Mouse (Mus musculus) small intestine, adult 2 months (tissue): ENCODE measurements around the gene Cyp2c40.
"Not testable (repeated sequence)": the region's sequence is repeated elsewhere in the genome, so short reads cannot be mapped to it uniquely, and the experiment has no call there.

Experiments
- CTCF ChIP-seq: fragments of 200-500 bp; IDR thresholded peaks from 2 replicates; pipeline ENCODE4 v1.5.1; 2012; ENCODE audit warnings: low read depth, mild to moderate bottlenecking, control low read depth, inconsistent platforms, low read length, moderate library complexity, mixed read lengths; ENCODE audit not compliant: insufficient replicate concordance, insufficient read length; ENCODE audit errors: extremely low read depth
- POLR2A ChIP-seq: fragments of 200-500 bp; IDR thresholded peaks from 2 replicates; pipeline ENCODE4 v1.6.1; 2012; ENCODE audit warnings: low read depth, mild to moderate bottlenecking, control low read depth, inconsistent platforms, low read length, moderate library complexity

DNA sequence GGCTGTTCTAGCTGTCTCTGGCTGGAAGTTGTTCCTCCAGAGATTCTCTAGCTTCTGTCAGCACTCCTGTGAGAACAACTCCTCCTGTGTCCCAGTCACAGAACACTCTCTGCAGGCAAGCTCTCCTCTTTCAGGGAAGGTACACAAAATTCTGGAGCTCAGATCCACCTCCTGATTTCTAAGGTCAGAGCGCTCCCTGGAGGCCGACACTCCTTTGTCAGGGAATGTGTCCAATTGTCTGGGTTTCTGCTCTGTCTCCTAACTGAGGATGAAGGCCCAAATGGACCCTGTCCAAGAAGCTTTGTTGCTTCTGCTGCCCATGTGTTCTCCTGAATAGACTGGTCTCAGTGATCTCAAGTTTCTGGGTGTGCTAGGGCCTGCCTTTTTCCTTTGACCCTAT is 27.2 kb downstream of the Cyp2c40 start:
- not testable (repeated sequence) for TF ChIP-seq POLR2A, CTCF
